Mouse (Mus musculus) embryonic fibroblast, embryonic 13.5 days (primary cell): ENCODE results near the gene Nr1h4. TPM values are rescaled to one million over a fixed set of nuclear protein-coding genes. Genes with fewer than 3 reads are reported as not detected.

Source experiments
- H3K27ac ChIP-seq: 2 replicates; pipeline ENCODE4 v1.5.1; 2012; ENCODE audit warnings: low read length, control low read depth, inconsistent platforms; ENCODE audit not compliant: insufficient read depth
- H3K4me1 ChIP-seq: 2 replicates; pipeline ENCODE4 v1.6.1; 2011; ENCODE audit warnings: low read length; ENCODE audit not compliant: control insufficient read depth, insufficient read depth
- H3K4me3 ChIP-seq: 2 replicates; pipeline ENCODE4 v1.5.1; 2011; ENCODE audit warnings: mild to moderate bottlenecking, control low read depth, low read length; ENCODE audit not compliant: insufficient read depth
- CTCF ChIP-seq: IDR thresholded peaks from 2 replicates; pipeline ENCODE4 v1.5.1; 2011; ENCODE audit warnings: mild to moderate bottlenecking, control low read depth, low read length, moderate library complexity, borderline replicate concordance; ENCODE audit not compliant: insufficient read depth
- POLR2A ChIP-seq: IDR thresholded peaks from 2 replicates; pipeline ENCODE4 v1.6.1; 2011; ENCODE audit warnings: low read depth, mild to moderate bottlenecking, control low read depth, low read length, moderate library complexity
- polyA plus RNA-seq: library from polyadenylated mRNA; stranded (reverse); fragments of >200 nt; gene quantifications from 2 replicates; pipeline ENCODE4 v1.2.4, GENCODE M21; 2011; ENCODE audit warnings: low read depth; ENCODE audit not compliant: missing spikeins, insufficient read length

Nr1h4 gene
- polyA plus RNA-seq, 1 experiment, result not detected

- Histone ChIP-seq H3K4me1 (no peaks in the 10 kb centered on the region), H3K4me3 (no peak overlapping the region), H3K27ac (no peak overlapping the region)
- no peak for TF ChIP-seq POLR2A
- no peak for TF ChIP-seq CTCF
Observed at GRCm38 (mm10) chr10:89553015-89553414, 19.6 kb upstream of the Nr1h4 start.

- no peak for TF ChIP-seq CTCF
- TF ChIP-seq POLR2A, result no peak
- Histone ChIP-seq H3K27ac (no peak overlapping the region), H3K4me1 (no peaks in the 10 kb centered on the region), H3K4me3 (no peak overlapping the region)
Observed at GRCm38 (mm10) chr10:89551657-89552056, 18.3 kb upstream of the Nr1h4 start.

GRCm38 (mm10) chr10:89548028-89548427, 14.6 kb upstream of the Nr1h4 start:
- H3K4me1 ChIP-seq, result no peaks in the 10 kb centered on the region
- H3K27ac ChIP-seq, result no peak overlapping the region
- no peak for TF ChIP-seq POLR2A
- no peak for TF ChIP-seq CTCF
- no peak overlapping the region for H3K4me3 ChIP-seq

GRCm38 (mm10) chr10:89546989-89547388, 13.6 kb upstream of the Nr1h4 start:
- no peak overlapping the region for H3K4me3 ChIP-seq
- H3K4me1 ChIP-seq, result no peaks in the 10 kb centered on the region
- TF ChIP-seq CTCF (no peak), POLR2A (no peak)
- no peak overlapping the region for H3K27ac ChIP-seq

GRCm38 (mm10) chr10:89543867-89544266, 10.5 kb upstream of the Nr1h4 start:
- no peak for TF ChIP-seq POLR2A
- no peak for TF ChIP-seq CTCF
- Histone ChIP-seq H3K4me1 (no peaks in the 10 kb centered on the region), H3K27ac (no peak overlapping the region), H3K4me3 (no peak overlapping the region)

GRCm38 (mm10) chr10:89542321-89542720, 8.9 kb upstream of the Nr1h4 start:
- no peaks in the 10 kb centered on the region for H3K4me1 ChIP-seq
- H3K4me3 ChIP-seq, result no peak overlapping the region
- TF ChIP-seq POLR2A, result no peak
- no peak for TF ChIP-seq CTCF
- H3K27ac ChIP-seq, result no peak overlapping the region

- TF ChIP-seq CTCF (no peak), POLR2A (no peak)
- H3K4me1 ChIP-seq, result peaks cover 8% of the 10 kb centered on the region
- no peak overlapping the region for H3K27ac ChIP-seq
- no peak overlapping the region for H3K4me3 ChIP-seq
Observed at GRCm38 (mm10) chr10:89532451-89532850, 934 bp downstream of the Nr1h4 start.

- Histone ChIP-seq H3K4me3 (no peak overlapping the region), H3K4me1 (peaks cover 8% of the 10 kb centered on the region), H3K27ac (no peak overlapping the region)
- TF ChIP-seq POLR2A, result no peak
- TF ChIP-seq CTCF, result no peak
Observed at GRCm38 (mm10) chr10:89531976-89532375, 1.4 kb downstream of the Nr1h4 start.

GRCm38 (mm10) chr10:89531194-89531634, 2.2 kb downstream of the Nr1h4 start:
- H3K4me1 ChIP-seq, result peaks cover 8% of the 10 kb centered on the region
- H3K27ac ChIP-seq, result no peak overlapping the region
- TF ChIP-seq CTCF (no peak), POLR2A (no peak)
- no peak overlapping the region for H3K4me3 ChIP-seq

- Histone ChIP-seq H3K4me3 (no peak overlapping the region), H3K4me1 (peaks cover 3% of the 10 kb centered on the region), H3K27ac (peak overlapping the region; percentile 67)
- no peak for TF ChIP-seq POLR2A
- TF ChIP-seq CTCF, result no peak
Observed at GRCm38 (mm10) chr10:89527054-89527453, 6.3 kb downstream of the Nr1h4 start.

- Histone ChIP-seq H3K4me1 (peaks cover 3% of the 10 kb centered on the region), H3K4me3 (no peak overlapping the region), H3K27ac (no peak overlapping the region)
- TF ChIP-seq CTCF (no peak), POLR2A (no peak)
Observed at GRCm38 (mm10) chr10:89525823-89526222, 7.6 kb downstream of the Nr1h4 start.

- no peak for TF ChIP-seq POLR2A
- no peak for TF ChIP-seq CTCF
- Histone ChIP-seq H3K27ac (no peak overlapping the region), H3K4me3 (no peak overlapping the region), H3K4me1 (no peaks in the 10 kb centered on the region)
Observed at GRCm38 (mm10) chr10:89522481-89522880, 10.9 kb downstream of the Nr1h4 start.
